Mouse (Mus musculus): ENCODE results near the gene Khdc1b. TPM values are rescaled to one million over a fixed set of nuclear protein-coding genes. Genes with fewer than 3 reads are reported as not detected.
"Not testable (repeated sequence)": the region's sequence is repeated elsewhere in the genome, so short reads cannot be mapped to it uniquely, and the experiment has no call there.

Gene Khdc1b
- not detected in 2 replicates for polyA plus RNA-seq (2014; fragmentation: Nextera tagmentation; extraction: Ambion mirVana)

DNA sequence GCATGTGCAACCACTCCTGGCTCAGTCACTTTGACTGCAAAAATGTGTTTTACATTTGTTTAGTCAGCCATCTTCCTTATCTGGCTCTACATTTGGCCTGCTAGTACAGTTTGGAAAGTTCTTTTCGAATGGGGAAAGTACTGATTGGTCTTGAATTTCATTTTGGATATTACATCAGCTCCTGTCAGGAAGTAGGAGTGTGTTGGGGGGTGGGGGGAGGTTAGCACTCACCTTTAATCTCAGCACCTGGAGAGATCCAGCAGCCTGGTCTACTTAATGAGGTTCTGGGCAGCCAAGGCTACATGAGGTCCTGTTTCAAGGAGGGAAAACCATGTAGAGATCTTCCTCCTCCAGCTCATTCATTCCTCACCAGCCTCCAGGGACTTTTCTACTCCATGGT is at the start of gene Khdc1b:
Gene Khdc1b, plus strand, starts transcription at position 301 of the 400 bp plus-strand sequence.
- no peak within 1 kb of the TSS for H3K9ac ChIP-seq (ENCODE audit: low read length)
- no peak within 1 kb of the TSS for H3K27ac ChIP-seq (ENCODE audit: low read depth, low read length)
- ATAC-seq (ENCODE audit: insufficient read depth, low FRiP score, low TSS enrichment) (no peak), DNase-seq (ENCODE audit: low spot score) (no peak)
- no peaks in the 10 kb centered on the region for H3K9me3 ChIP-seq (ENCODE audit: control insufficient read depth, low read length)
- no peaks in the 10 kb centered on the region for H3K36me3 ChIP-seq (ENCODE audit: control insufficient read depth, insufficient read depth, low read length)
- H3K4me1 ChIP-seq (ENCODE audit: control insufficient read depth, insufficient read depth, low read length), result no peaks in the 10 kb centered on the region
- 90% methylated on average over 1 of the region's 1 CpGs for WGBS
- H3K4me2 ChIP-seq (ENCODE audit: low read depth), result no peak within 1 kb of the TSS
- no peak within 1 kb of the TSS for H3K4me3 ChIP-seq (ENCODE audit: low read depth, low read length)
- H3K27me3 ChIP-seq (ENCODE audit: control insufficient read depth, insufficient read depth, low read length), result no peaks in the 10 kb centered on the region

DNA sequence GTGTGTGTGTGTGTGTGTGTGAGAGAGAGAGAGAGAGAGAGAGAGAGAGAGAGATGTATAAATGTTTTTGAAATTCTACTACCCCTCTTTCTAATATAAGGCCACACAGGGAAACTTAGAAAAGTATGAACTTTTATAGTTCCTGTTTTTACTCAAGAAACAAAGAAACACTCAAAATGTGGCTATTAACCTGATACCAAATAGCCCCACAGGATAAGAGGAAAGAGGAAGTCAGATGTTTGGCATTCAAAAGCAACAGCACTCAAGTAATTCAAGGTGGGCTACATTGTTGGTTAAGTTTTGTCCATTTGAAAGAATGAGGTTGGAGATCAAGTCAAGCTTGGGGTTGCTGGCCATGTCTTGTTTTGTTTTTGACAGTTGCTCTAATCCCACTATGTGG is 47.5 kb upstream of the Khdc1b start:
- Histone ChIP-seq H3K9me3 (ENCODE audit: control insufficient read depth, low read length) (no peaks in the 10 kb centered on the region), H3K4me3 (ENCODE audit: low read depth, low read length) (no peak overlapping the region), H3K4me1 (ENCODE audit: control insufficient read depth, insufficient read depth, low read length) (no peaks in the 10 kb centered on the region), H3K9ac (ENCODE audit: low read length) (no peak overlapping the region), H3K36me3 (ENCODE audit: control insufficient read depth, insufficient read depth, low read length) (no peaks in the 10 kb centered on the region), H3K4me2 (ENCODE audit: low read depth) (no peak overlapping the region), H3K27ac (ENCODE audit: low read depth, low read length) (no peak overlapping the region), H3K27me3 (ENCODE audit: control insufficient read depth, insufficient read depth, low read length) (no peaks in the 10 kb centered on the region)
- ATAC-seq (ENCODE audit: insufficient read depth, low FRiP score, low TSS enrichment), result no peak
- DNase-seq (ENCODE audit: low spot score), result no peak

DNA sequence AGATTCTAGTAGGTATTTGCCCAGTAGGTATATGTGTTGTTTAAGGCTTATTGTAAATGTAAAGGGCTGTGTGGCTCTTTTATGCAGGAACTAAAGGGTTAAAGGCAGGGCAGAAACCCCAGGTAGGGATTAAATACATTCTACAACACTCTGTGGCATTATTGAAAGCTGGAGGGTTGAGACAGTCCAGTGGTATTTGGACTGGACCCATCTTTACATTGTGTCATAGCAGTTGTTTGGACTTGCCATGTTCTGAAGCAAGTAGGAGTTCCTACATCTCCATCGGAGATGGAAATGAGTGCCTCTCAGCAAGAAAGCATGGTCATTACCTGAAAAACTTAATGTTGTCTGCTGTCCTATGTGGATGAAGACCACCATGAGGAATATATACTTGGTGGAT is 42.6 kb upstream of the Khdc1b start:
- WGBS, result 100% methylated on average over 1 of the region's 1 CpGs

DNA sequence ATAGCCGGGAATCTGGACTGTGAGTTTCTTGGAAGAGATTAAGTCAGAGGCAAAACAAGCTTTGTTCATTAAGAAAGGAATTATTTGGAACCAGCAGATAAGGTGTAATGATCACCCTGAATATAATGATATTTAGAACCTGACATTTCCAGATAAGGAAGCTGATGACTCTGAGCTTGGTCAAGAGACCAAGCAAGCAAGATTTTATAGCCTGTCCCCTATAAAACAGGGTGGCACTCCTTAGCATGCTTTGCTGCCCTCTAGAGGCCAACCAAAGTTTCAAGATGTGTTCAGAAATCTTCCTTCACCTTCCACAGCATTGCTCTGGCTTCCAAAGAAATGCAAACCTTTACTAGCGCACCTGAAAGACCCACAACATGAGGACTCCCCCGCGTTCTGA is 39.1 kb upstream of the Khdc1b start:
- Histone ChIP-seq H3K36me3 (ENCODE audit: control insufficient read depth, insufficient read depth, low read length) (no peaks in the 10 kb centered on the region), H3K9ac (ENCODE audit: low read length) (no peak overlapping the region), H3K4me3 (ENCODE audit: low read depth, low read length) (no peak overlapping the region), H3K4me1 (ENCODE audit: control insufficient read depth, insufficient read depth, low read length) (no peaks in the 10 kb centered on the region), H3K4me2 (ENCODE audit: low read depth) (no peak overlapping the region), H3K27ac (ENCODE audit: low read depth, low read length) (no peak overlapping the region), H3K27me3 (ENCODE audit: control insufficient read depth, insufficient read depth, low read length) (no peaks in the 10 kb centered on the region), H3K9me3 (ENCODE audit: control insufficient read depth, low read length) (no peaks in the 10 kb centered on the region)
- DNase-seq (ENCODE audit: low spot score) (peak; percentile 19), ATAC-seq (ENCODE audit: insufficient read depth, low FRiP score, low TSS enrichment) (peak; percentile 48; the same call in 1 of the 2 replicates)
- WGBS, result 55% methylated on average over 4 of the region's 4 CpGs

More for the DNA sequence above, 42.6 kb upstream of the Khdc1b start:
- no peaks in the 10 kb centered on the region for H3K4me1 ChIP-seq (ENCODE audit: control insufficient read depth, insufficient read depth, low read length)
- H3K27ac ChIP-seq (ENCODE audit: low read depth, low read length), result no peak overlapping the region
- H3K9me3 ChIP-seq (ENCODE audit: control insufficient read depth, low read length), result no peaks in the 10 kb centered on the region
- no peak overlapping the region for H3K9ac ChIP-seq (ENCODE audit: low read length)
- H3K27me3 ChIP-seq (ENCODE audit: control insufficient read depth, insufficient read depth, low read length), result no peaks in the 10 kb centered on the region
- ATAC-seq (ENCODE audit: insufficient read depth, low FRiP score, low TSS enrichment) (no peak), DNase-seq (ENCODE audit: low spot score) (no peak)
- H3K4me3 ChIP-seq (ENCODE audit: low read depth, low read length), result no peak overlapping the region
- no peaks in the 10 kb centered on the region for H3K36me3 ChIP-seq (ENCODE audit: control insufficient read depth, insufficient read depth, low read length)
- H3K4me2 ChIP-seq (ENCODE audit: low read depth), result no peak overlapping the region

DNA sequence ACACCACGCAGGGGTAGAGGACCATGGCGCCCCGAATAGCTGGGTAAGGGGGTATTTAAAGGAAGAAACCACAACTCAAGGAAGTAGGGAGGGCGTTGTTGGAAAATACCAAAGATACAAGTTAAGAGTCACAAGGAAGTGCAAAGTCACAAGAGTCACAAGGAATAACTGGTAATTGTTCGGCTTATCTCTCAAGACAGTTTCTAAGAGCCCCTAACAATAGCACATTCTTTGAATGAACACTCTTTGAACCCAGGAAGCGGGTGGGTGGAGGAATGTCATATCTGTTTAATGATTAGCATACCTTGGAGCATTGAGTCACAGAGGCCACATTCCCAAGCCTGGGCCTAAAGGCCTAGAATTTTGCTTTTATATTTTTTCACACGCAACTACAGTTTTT is 38.6 kb upstream of the Khdc1b start:
- not testable (repeated sequence) for H3K27ac ChIP-seq (ENCODE audit: low read depth, low read length); H3K36me3 ChIP-seq (ENCODE audit: control insufficient read depth, insufficient read depth, low read length); H3K27me3 ChIP-seq (ENCODE audit: control insufficient read depth, insufficient read depth, low read length); H3K9me3 ChIP-seq (ENCODE audit: control insufficient read depth, low read length); H3K4me3 ChIP-seq (ENCODE audit: low read depth, low read length); H3K9ac ChIP-seq (ENCODE audit: low read length); DNase-seq (ENCODE audit: low spot score); H3K4me2 ChIP-seq (ENCODE audit: low read depth); H3K4me1 ChIP-seq (ENCODE audit: control insufficient read depth, insufficient read depth, low read length); ATAC-seq (ENCODE audit: insufficient read depth, low FRiP score, low TSS enrichment)
- WGBS, result 94% methylated on average over 7 of the region's 7 CpGs

DNA sequence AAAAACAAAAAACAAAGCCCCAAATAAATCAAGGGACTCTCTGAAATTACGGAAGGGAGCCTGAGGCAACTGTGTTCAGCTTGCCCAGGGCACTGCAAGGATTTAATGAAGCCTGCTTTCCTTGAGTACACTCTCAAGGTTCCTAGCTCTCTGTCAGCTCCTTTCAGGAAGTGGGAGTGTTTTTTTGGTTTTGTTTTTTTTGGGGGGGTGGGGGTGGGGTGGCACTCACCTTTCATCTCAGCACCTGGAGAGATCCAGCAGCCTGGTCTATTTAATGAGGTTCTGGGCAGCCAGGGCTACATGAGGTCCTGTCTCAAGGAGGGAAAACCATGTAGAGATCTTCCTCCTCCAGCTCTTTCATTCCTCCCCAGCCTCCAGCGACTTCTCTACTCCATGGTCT is 34.0 kb upstream of the Khdc1b start, which contains the start of gene Khdc1a:
Gene Khdc1a, plus strand, starts transcription at position 301 of the 400 bp plus-strand sequence.
- DNase-seq (ENCODE audit: low spot score) (no peak), ATAC-seq (ENCODE audit: insufficient read depth, low FRiP score, low TSS enrichment) (no peak)
- no peaks in the 10 kb centered on the region for H3K9me3 ChIP-seq (ENCODE audit: control insufficient read depth, low read length)
- H3K27me3 ChIP-seq (ENCODE audit: control insufficient read depth, insufficient read depth, low read length), result no peaks in the 10 kb centered on the region
- H3K9ac ChIP-seq (ENCODE audit: low read length), result no peak within 1 kb of the TSS
- no peak within 1 kb of the TSS for H3K4me3 ChIP-seq (ENCODE audit: low read depth, low read length)
- H3K36me3 ChIP-seq (ENCODE audit: control insufficient read depth, insufficient read depth, low read length), result no peaks in the 10 kb centered on the region
- 74% methylated on average over 2 of the region's 2 CpGs for WGBS
- H3K4me2 ChIP-seq (ENCODE audit: low read depth), result no peak within 1 kb of the TSS
- H3K27ac ChIP-seq (ENCODE audit: low read depth, low read length), result no peak within 1 kb of the TSS
- no peaks in the 10 kb centered on the region for H3K4me1 ChIP-seq (ENCODE audit: control insufficient read depth, insufficient read depth, low read length)

DNA sequence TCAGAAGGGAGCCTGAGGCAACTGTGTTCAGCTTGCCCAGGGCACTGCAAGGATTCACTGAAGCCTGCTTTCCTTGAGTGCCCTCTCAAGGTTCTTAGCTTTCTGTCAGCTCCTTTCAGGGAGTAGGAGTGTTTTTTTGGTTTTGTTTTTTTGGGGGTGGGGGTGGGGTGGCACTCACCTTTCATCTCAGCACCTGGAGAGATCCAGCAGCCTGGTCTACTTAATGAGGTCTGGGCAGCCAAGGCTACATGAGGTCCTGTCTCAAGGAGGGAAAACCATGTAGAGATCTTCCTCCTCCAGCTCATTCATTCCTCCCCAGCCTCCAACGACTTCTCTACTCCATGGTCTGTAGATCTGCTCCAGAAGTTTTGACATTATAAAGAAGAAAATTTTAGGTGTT is 15.3 kb upstream of the Khdc1b start, which contains the start of gene Khdc1c:
Gene Khdc1c, plus strand, starts transcription at position 301 of the 400 bp plus-strand sequence.
- H3K36me3 ChIP-seq (ENCODE audit: control insufficient read depth, insufficient read depth, low read length); H3K4me1 ChIP-seq (ENCODE audit: control insufficient read depth, insufficient read depth, low read length); H3K27me3 ChIP-seq (ENCODE audit: control insufficient read depth, insufficient read depth, low read length); H3K4me2 ChIP-seq (ENCODE audit: low read depth); ATAC-seq (ENCODE audit: insufficient read depth, low FRiP score, low TSS enrichment); H3K9me3 ChIP-seq (ENCODE audit: control insufficient read depth, low read length); H3K4me3 ChIP-seq (ENCODE audit: low read depth, low read length); H3K27ac ChIP-seq (ENCODE audit: low read depth, low read length); DNase-seq (ENCODE audit: low spot score); H3K9ac ChIP-seq (ENCODE audit: low read length): not testable (repeated sequence)
- WGBS, result 76% methylated on average over 1 of the region's 1 CpGs

DNA sequence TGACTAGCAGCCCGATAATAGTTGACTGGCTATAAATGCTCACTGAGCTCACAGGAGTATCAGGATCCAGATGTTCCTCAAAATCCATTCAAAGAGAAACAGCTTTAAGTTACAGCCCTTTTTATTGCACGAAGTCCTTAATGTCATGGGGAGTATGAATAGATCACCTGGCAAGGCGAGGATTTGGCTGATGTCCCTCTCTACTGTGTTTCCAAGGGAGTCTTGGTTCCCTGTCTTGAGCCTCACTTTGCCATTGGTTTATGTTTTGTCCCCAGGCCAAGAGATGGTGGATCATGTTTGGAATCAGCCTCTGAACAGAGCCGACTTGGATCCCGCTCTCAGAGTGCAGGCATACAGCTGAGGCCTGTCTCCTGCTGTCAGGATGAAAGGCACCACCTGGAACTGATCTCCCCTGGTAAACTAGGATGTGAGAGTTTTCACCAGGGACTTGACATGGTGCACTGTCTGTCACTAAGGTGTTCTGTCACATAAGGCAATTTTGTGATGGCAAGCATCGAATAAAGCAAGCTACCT is 7.8 kb downstream of the Khdc1b start:
- Histone ChIP-seq H3K4me2 (ENCODE audit: low read depth) (no peak overlapping the region), H3K4me3 (ENCODE audit: low read depth, low read length) (no peak overlapping the region), H3K27me3 (ENCODE audit: control insufficient read depth, insufficient read depth, low read length) (no peaks in the 10 kb centered on the region), H3K9me3 (ENCODE audit: control insufficient read depth, low read length) (no peaks in the 10 kb centered on the region), H3K9ac (ENCODE audit: low read length) (no peak overlapping the region), H3K36me3 (ENCODE audit: control insufficient read depth, insufficient read depth, low read length) (no peaks in the 10 kb centered on the region), H3K4me1 (ENCODE audit: control insufficient read depth, insufficient read depth, low read length) (no peaks in the 10 kb centered on the region), H3K27ac (ENCODE audit: low read depth, low read length) (no peak overlapping the region)
- ATAC-seq (ENCODE audit: insufficient read depth, low FRiP score, low TSS enrichment) (no peak), DNase-seq (ENCODE audit: low spot score) (no peak)
- WGBS, result 76% methylated on average over 6 of the region's 6 CpGs

DNA sequence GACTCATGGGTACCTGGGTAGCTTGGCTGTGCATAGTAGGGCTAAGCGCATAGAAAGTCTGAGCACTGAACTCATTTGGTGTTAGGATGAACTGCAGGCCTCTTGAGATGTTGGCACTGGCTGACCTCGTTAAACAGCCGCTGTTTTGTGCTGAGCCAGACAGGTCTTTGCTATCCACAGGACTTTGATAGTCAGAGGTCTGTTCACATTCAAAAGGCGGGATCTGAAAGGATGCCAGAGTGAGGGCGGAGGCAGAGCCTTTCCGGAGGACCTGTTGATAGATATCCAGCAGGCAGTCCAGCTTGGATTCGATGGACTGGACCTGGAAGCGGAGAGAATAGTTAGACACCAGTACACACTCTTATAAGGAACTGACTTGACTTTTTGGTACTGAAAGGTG is 19.4 kb downstream of the Khdc1b start:
- Histone ChIP-seq H3K9ac (ENCODE audit: low read length) (no peak overlapping the region), H3K4me3 (ENCODE audit: low read depth, low read length) (no peak overlapping the region), H3K27me3 (ENCODE audit: control insufficient read depth, insufficient read depth, low read length) (no peaks in the 10 kb centered on the region), H3K27ac (ENCODE audit: low read depth, low read length) (no peak overlapping the region), H3K4me2 (ENCODE audit: low read depth) (no peak overlapping the region), H3K4me1 (ENCODE audit: control insufficient read depth, insufficient read depth, low read length) (no peaks in the 10 kb centered on the region), H3K36me3 (ENCODE audit: control insufficient read depth, insufficient read depth, low read length) (no peaks in the 10 kb centered on the region), H3K9me3 (ENCODE audit: control insufficient read depth, low read length) (no peaks in the 10 kb centered on the region)
- WGBS, result 94% methylated on average over 8 of the region's 8 CpGs
- ATAC-seq (ENCODE audit: insufficient read depth, low FRiP score, low TSS enrichment) (no peak), DNase-seq (ENCODE audit: low spot score) (no peak)

Measured in neural tube, embryonic 11.5 days (tissue).